Mouse (Mus musculus): ENCODE data around the gene 1110008L16Rik.

DNA sequence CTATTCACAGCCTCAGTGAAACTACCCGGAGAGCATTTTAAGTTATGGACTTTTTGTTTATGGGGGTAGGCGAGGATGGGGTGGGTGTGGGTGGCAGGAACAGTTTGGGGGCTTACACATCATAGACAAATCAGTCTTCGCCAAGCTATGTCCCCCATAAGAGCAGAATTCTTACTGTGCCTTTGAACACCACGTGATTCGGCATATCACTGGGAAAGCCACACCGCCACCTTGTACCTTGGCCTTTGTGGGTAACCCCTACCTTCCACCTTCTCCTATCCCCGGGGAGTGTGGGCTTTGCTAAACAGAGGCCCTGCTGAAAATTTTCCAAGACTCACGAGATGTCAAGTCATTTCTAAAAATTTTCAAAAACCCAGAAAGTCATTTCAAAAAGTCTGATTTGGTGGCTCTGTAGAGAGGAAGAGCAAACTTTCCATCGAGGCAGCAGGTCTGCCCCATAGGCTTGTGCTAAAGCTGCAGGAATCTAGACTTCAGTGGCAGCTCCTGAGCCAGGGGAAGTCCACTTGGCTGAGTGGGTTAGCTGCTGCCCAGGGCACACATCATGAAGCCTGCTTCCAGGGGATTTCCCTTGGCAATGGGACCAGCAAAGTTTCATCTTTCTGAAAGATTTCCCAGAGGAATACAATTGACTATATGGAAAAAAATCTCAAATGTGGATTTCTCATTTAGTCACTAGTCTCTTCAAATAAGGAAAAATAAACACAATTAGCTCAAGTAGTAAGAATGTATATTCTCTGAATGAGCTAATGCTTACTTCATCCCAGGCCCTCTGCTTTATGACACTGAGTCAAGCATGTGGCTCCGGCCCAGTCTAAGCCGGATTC, 93.6 kb downstream of the 1110008L16Rik start:
- TF ChIP-seq EP300 (optimal IDR thresholded peaks at IDR 0.05), result no peak
- TF ChIP-seq CTCF (IDR thresholded peaks at IDR 0.05; ENCODE audit: low read depth), result no peak
